ENCODE assay signal across 11 mouse cellular contexts in genomic region chr7:68277054-68277896, GRCm38 (mm10). TPM values are rescaled to one million over a fixed set of nuclear protein-coding genes. Genes with fewer than 3 reads are reported as not detected.
DNase-seq lines count a peak whose midpoint lies in the region; ATAC-seq and TF ChIP-seq lines count a peak whose summit lies in the region.
"Had no signal": no experiment of that assay in that cellular context is flagged by ENCODE, and none has a peak within 500 bp of the region (broad histone marks: within the 10 kb centered on the region; RNA-seq: fewer than 3 reads in every experiment).

No protein-coding gene starts in this region.

- 65% methylated on average over 11 of the region's 11 CpGs for WGBS in kidney, adult 2 months
- 42% methylated on average over 11 of the region's 11 CpGs for WGBS in forebrain, embryonic 16.5 days
- 64% methylated on average over 11 of the region's 11 CpGs for WGBS in lung, adult 2 months

- no peaks in the 10 kb centered on the region for H3K27me3 ChIP-seq in kidney, adult 2 months (replicated peaks; ENCODE audit: control insufficient read depth, insufficient read depth, low read length)
- no peaks in the 10 kb centered on the region for H3K27me3 ChIP-seq in CH12.LX (replicated peaks)
- 0 out of 2 replicates have a peak, but pooled peaks cover 3% of the 10 kb centered on the region for H3K27me3 ChIP-seq in forebrain, embryonic 16.5 days (replicated peaks; ENCODE audit: control insufficient read depth, insufficient read depth, low read length)

- H3K4me1 ChIP-seq in kidney, adult 2 months (ENCODE audit: control insufficient read depth, insufficient read depth, low read length): peaks cover 16% of the 10 kb centered on the region; the same call in 1 of the 2 replicates
- H3K4me1 ChIP-seq in CH12.LX (ENCODE audit: control insufficient read depth in 1 of 2, insufficient read depth in 2 of 2): peaks cover 3 to 33% of the 10 kb centered on the region in 2 experiments
- H3K4me1 ChIP-seq in forebrain, embryonic 16.5 days (replicated peaks; ENCODE audit: control insufficient read depth, insufficient read depth, low read length): peaks cover 17% of the 10 kb centered on the region
- no peaks in the 10 kb centered on the region; the same call in 1 of the 2 replicates for H3K4me1 ChIP-seq in lung, adult 2 months (ENCODE audit: control insufficient read depth, insufficient read depth, low read length)

- TF ChIP-seq CTCF in kidney, adult 2 months (conservative IDR thresholded peaks at IDR 0.05; ENCODE audit: insufficient read depth, insufficient read length, low read depth, low read length): no peak
- TF ChIP-seq CTCF in CH12.LX (conservative IDR thresholded peaks at IDR 0.05 in 1 of 2, IDR thresholded peaks at IDR 0.05 in 1 of 2; ENCODE audit: low read depth in 2 of 2, low read length in 2 of 2): no peak
- TF ChIP-seq CTCF in lung, adult 2 months (IDR thresholded peaks at IDR 0.05; ENCODE audit: insufficient read depth, low read length): no peak

- H3K9me3 ChIP-seq in CH12.LX (replicated peaks; ENCODE audit: low read length): no peaks in the 10 kb centered on the region
- H3K9me3 ChIP-seq in forebrain, embryonic 16.5 days (ENCODE audit: control insufficient read depth, low read length): no peaks in the 10 kb centered on the region
- H3K9me3 ChIP-seq: heart, embryonic 12.5 days had no signal

- no peak for ATAC-seq in forebrain, embryonic 16.5 days

- H3K79me2 ChIP-seq in CH12.LX (replicated peaks; ENCODE audit: control insufficient read depth, extremely low read depth, insufficient read depth, poor library complexity, severe bottlenecking): peaks cover 52% of the 10 kb centered on the region

- TF ChIP-seq POLR2A in kidney, adult 2 months (IDR thresholded peaks at IDR 0.05; ENCODE audit: low read depth, low read length): no peak
- TF ChIP-seq POLR2A in CH12.LX (IDR thresholded peaks at IDR 0.05; ENCODE audit: low read depth, low read length): no peak
- no peak for TF ChIP-seq POLR2A in lung, adult 2 months (IDR thresholded peaks at IDR 0.05; ENCODE audit: borderline replicate concordance, extremely low read depth, low read depth, low read length)

- peak overlapping the region; percentile 81 for H3K9ac ChIP-seq in CH12.LX (ENCODE audit: insufficient read depth, low read depth)
- H3K9ac ChIP-seq in forebrain, embryonic 16.5 days (replicated peaks; ENCODE audit: low read depth, low read length): no peak overlapping the region
- H3K9ac ChIP-seq: heart, embryonic 12.5 days had no signal

- in situ Hi-C loops in CH12.LX (cut with MboI; ENCODE audit: low pct_ligation_motif_present, low pct_unique_long_range_greater_than_20kb, low sequenced_read_pairs): no loop called here

- TF ChIP-seq EP300 in CH12.LX (IDR thresholded peaks at IDR 0.05; ENCODE audit: low read length): no peak

- no peak for DNase-seq in kidney, adult 2 months
- no peak for DNase-seq in kidney, adult 8-10 months
- peak; percentile 67 for DNase-seq in 3T3-L1 (ENCODE audit: low read depth, low spot score)
- no peak for DNase-seq in CH12.LX (ENCODE audit: extremely low read depth)
- peak; percentile 68 for DNase-seq in forelimb bud, embryonic 11.5 days (ENCODE audit: low read depth, low spot score)
- no peak for DNase-seq in left cerebral cortex, adult 9 months (ENCODE audit: low spot score in 2 of 2)
- no peak for DNase-seq in lung, adult 2 months

- H3K36me3 ChIP-seq in kidney, adult 2 months (ENCODE audit: control insufficient read depth, insufficient read depth, low read length): no peaks in the 10 kb centered on the region
- H3K36me3 ChIP-seq in CH12.LX (replicated peaks in 1 of 2; ENCODE audit: control insufficient read depth in 1 of 2, insufficient read depth in 1 of 2, low read length in 1 of 2): peaks cover 0 to 4% of the 10 kb centered on the region in 2 experiments
- H3K36me3 ChIP-seq in forebrain, embryonic 16.5 days (ENCODE audit: control insufficient read depth, insufficient read depth): no peaks in the 10 kb centered on the region
- H3K36me3 ChIP-seq: heart, embryonic 12.5 days had no signal

- H3K4me2 ChIP-seq in CH12.LX (ENCODE audit: insufficient read depth, low read depth, poor library complexity, severe bottlenecking): peak overlapping the region; percentile 82
- no peak overlapping the region for H3K4me2 ChIP-seq in forebrain, embryonic 16.5 days (ENCODE audit: low read length)

- no peak overlapping the region for H3K4me3 ChIP-seq in kidney, adult 2 months (ENCODE audit: insufficient read depth, low read depth, low read length)
- peak overlapping the region; percentile 45 to 85 (median 79) for H3K4me3 ChIP-seq in CH12.LX (replicated peaks in 1 of 3; ENCODE audit: low read depth in 2 of 3, low read length in 2 of 3, poor library complexity in 1 of 3)
- no peak overlapping the region for H3K4me3 ChIP-seq in forebrain, embryonic 16.5 days (replicated peaks; ENCODE audit: low read length)
- H3K4me3 ChIP-seq in lung, adult 2 months (replicated peaks; ENCODE audit: extremely low read depth, low read depth, low read length): no peak overlapping the region
- H3K4me3 ChIP-seq: erythroblast, embryonic 14.5 days had no signal

- 0 out of 2 replicates have a peak overlapping the region, but pooled peaks have one; percentile 19 for H3K27ac ChIP-seq in kidney, adult 2 months (ENCODE audit: insufficient read depth, low read depth, low read length)
- peak overlapping the region; percentile 71 for H3K27ac ChIP-seq in CH12.LX (ENCODE audit: insufficient read depth, low read depth)
- H3K27ac ChIP-seq in forebrain, embryonic 16.5 days (ENCODE audit: low read length): no peak overlapping the region

- no peak for TF ChIP-seq RAD21 in CH12.LX (IDR thresholded peaks at IDR 0.05; ENCODE audit: low read depth, low read length)

- dilution Hi-C loops in CH12.LX (cut with MboI; ENCODE audit: extremely low pct_ligation_motif_present, extremely low pct_unique_long_range_greater_than_20kb, low sequenced_read_pairs): no loop called here

TF ChIP-seq in CH12.LX, 34 proteins besides CTCF, POLR2A, EP300 and RAD21:
- TF ChIP-seq KAT2A (IDR thresholded peaks at IDR 0.05; ENCODE audit: insufficient replicate concordance, low read length) (no peak), RCOR1 (conservative IDR thresholded peaks at IDR 0.05; ENCODE audit: low read depth, low read length) (no peak), CHD2 (IDR thresholded peaks at IDR 0.05; ENCODE audit: low read length) (0 out of 2 replicates have a peak, but pooled peaks have one; percentile 26), ZKSCAN1 (IDR thresholded peaks at IDR 0.05; ENCODE audit: borderline replicate concordance, low read depth, low read length) (no peak), MAZ (IDR thresholded peaks at IDR 0.05; ENCODE audit: low read depth, low read length) (peak; percentile 70; the same call in 1 of the 2 replicates), MAX (IDR thresholded peaks at IDR 0.05; ENCODE audit: low read length) (no peak), MEF2A (IDR thresholded peaks at IDR 0.05; ENCODE audit: borderline replicate concordance, low read depth, low read length) (0 out of 2 replicates have a peak, but pooled peaks have one; percentile 21), JUND (conservative IDR thresholded peaks at IDR 0.05; ENCODE audit: low read depth, low read length) (no peak), NELFE (IDR thresholded peaks at IDR 0.05; ENCODE audit: low read depth, low read length) (no peak; the same call in 1 of the 2 replicates), MYC (IDR thresholded peaks at IDR 0.05; ENCODE audit: low read depth, low read length) (0 out of 2 replicates have a peak, but pooled peaks have one; percentile 18), SIN3A (IDR thresholded peaks at IDR 0.05; ENCODE audit: low read length) (0 out of 2 replicates have a peak, but pooled peaks have one; percentile 14), JUN (IDR thresholded peaks at IDR 0.05; ENCODE audit: insufficient read depth, low read depth, low read length) (no peak), ZNF384 (IDR thresholded peaks at IDR 0.05; ENCODE audit: low read depth, low read length) (no peak), MAFK (IDR thresholded peaks at IDR 0.05; ENCODE audit: insufficient replicate concordance, low read length) (no peak), SMC3 (IDR thresholded peaks at IDR 0.05; ENCODE audit: low read depth, low read length) (no peak), GABPA (IDR thresholded peaks at IDR 0.05; ENCODE audit: insufficient replicate concordance, low read depth, low read length) (no peak), CHD1 (IDR thresholded peaks at IDR 0.05; ENCODE audit: low read depth, low read length) (peak; percentile 94), BHLHE40 (IDR thresholded peaks at IDR 0.05; ENCODE audit: low read depth, low read length) (peak; percentile 25; the same call in 1 of the 2 replicates), ETS1 (conservative IDR thresholded peaks at IDR 0.05; ENCODE audit: low read depth, low read length) (no peak; the same call in 1 of the 2 replicates), ZMIZ1 (IDR thresholded peaks at IDR 0.05; ENCODE audit: low read depth, low read length) (peak; percentile 48; the same call in 1 of the 2 replicates), TCF12 (IDR thresholded peaks at IDR 0.05; ENCODE audit: low read depth, low read length) (0 out of 2 replicates have a peak, but pooled peaks have one; percentile 39), IRF4 (IDR thresholded peaks at IDR 0.05; ENCODE audit: low read depth, low read length) (peak; percentile 40; the same call in 1 of the 2 replicates)

RNA-seq across cellular contexts. Expression of gene Fam169b, which starts 3.6 kb away (rescaled TPM):
- polyA plus RNA-seq in kidney, adult 2 months (2012; rRNA removed): 7.9 and 11.3 TPM in 2 replicates
- total RNA-seq in CH12.LX (2012; rRNA removed) (13.6 and 17.0 TPM in 2 replicates), CH12.LX (2014; rRNA removed) (15.2 and 15.9 TPM in 2 replicates)
- 16.2 and 17.3 TPM in 2 replicates for polyA plus RNA-seq in CH12.LX (2012; ENCODE audit: insufficient read length, low read depth)
- 0.20 TPM in 1 of 2 replicates, not detected in the other for polyA plus RNA-seq in forebrain, embryonic 16.5 days (2015; fragmentation: Nextera tagmentation; extraction: Ambion mirVana)
- polyA plus RNA-seq in lung, adult 2 months (2012; rRNA removed): 2.0 and 3.7 TPM in 2 replicates
- polyA plus RNA-seq: erythroblast, embryonic 14.5 days had no signal

RNA-seq across cellular contexts. Expression of gene Pgpep1l, which starts 13.2 kb away (rescaled TPM):
- 0.16 and 1.1 TPM in 2 replicates for polyA plus RNA-seq in kidney, adult 2 months (2012; rRNA removed)
- total RNA-seq in CH12.LX (2012; rRNA removed) (not detected in 2 replicates), CH12.LX (2014; rRNA removed) (not detected in 2 replicates)
- not detected in 2 replicates for polyA plus RNA-seq in CH12.LX (2012; ENCODE audit: insufficient read length, low read depth)
- polyA plus RNA-seq in forebrain, embryonic 16.5 days (2015; fragmentation: Nextera tagmentation; extraction: Ambion mirVana): not detected in 2 replicates
- 0.37 and 1.5 TPM in 2 replicates for polyA plus RNA-seq in lung, adult 2 months (2012; rRNA removed)
- total RNA-seq: megakaryocyte-erythroid progenitor cell, adult 5-6 weeks had no signal
- polyA plus RNA-seq: erythroblast, embryonic 14.5 days; heart, embryonic 12.5 days had no signal

Comparison
In these comparisons a context has a peak if more than half of its experiments do, and no peak if none do; other contexts are left out.
1. DNase-seq: peak in 3T3-L1 (single experiment) and forelimb bud, embryonic 11.5 days (single experiment); none in kidney, adult 2 months (single experiment), kidney, adult 8-10 months (0 of 2), CH12.LX (single experiment), left cerebral cortex, adult 9 months (0 of 2) and lung, adult 2 months (single experiment).
2. H3K4me3 ChIP-seq: peak in CH12.LX (3 of 3); none in kidney, adult 2 months (single experiment), forebrain, embryonic 16.5 days (single experiment) and lung, adult 2 months (single experiment).